Mouse (Mus musculus): ENCODE data around the gene Degs2.

Degs2 gene

GRCm38 (mm10) chr12:108657350-108657749 lies 44.8 kb downstream of the Degs2 start:
- no peak for DNase-seq (ENCODE audit: extremely low read depth, insufficient read length, low spot score)

- DNase-seq (ENCODE audit: extremely low read depth, insufficient read length, low spot score), result no peak
Measured at GRCm38 (mm10) chr12:108653358-108654335, 48.5 kb downstream of the Degs2 start.

GRCm38 (mm10) chr12:108651053-108651660 lies 51.0 kb downstream of the Degs2 start:
- no peak for DNase-seq (ENCODE audit: extremely low read depth, insufficient read length, low spot score)

DNA sequence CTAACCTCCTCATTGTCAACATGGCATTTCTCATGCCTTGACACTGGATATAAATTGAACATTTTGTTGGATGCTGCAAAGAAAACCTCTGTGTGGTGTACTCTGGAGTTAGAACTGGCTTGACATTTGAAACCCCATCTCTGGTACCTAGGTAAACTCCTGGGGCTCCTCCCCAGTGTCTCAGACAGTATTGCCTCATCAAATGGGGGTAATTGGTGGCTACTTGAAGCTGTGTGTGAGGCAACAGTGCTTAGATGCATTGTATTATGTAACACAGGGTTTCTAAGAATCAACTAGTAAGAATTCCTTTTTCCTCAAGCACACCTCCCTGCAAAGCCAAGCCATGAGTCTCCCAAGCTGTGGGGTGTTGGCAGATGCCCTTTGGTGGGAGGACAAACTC lies 54.3 kb downstream of the Degs2 start:
- DNase-seq (ENCODE audit: extremely low read depth, insufficient read length, low spot score), result no peak

- no peak for DNase-seq (ENCODE audit: extremely low read depth, insufficient read length, low spot score)
Measured at GRCm38 (mm10) chr12:108646234-108646633, 55.9 kb downstream of the Degs2 start.

DNA sequence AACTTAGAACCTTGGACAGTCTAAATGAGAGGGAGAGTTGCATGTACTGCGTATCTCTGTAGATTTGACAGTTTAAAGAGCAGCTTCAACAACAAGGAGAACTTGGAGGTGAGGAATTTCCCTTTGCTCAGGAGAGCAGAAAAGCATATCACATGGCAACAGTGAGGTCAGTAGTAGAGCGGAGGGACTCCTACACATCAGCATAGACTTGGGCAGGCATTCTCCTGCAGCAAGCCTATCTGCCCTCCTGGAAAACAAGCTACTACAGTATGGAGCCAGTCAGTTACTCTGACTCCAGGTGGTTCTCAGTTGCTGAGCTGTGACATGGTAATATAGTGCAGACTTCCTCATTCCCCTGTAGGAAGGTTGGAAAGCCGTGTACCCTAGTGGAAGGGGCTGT lies 60.1 kb downstream of the Degs2 start:
- no peak for DNase-seq (ENCODE audit: extremely low read depth, insufficient read length, low spot score)

- DNase-seq (ENCODE audit: extremely low read depth, insufficient read length, low spot score), result no peak
Measured at GRCm38 (mm10) chr12:108639126-108639525, 63.0 kb downstream of the Degs2 start.

- no peak for DNase-seq (ENCODE audit: extremely low read depth, insufficient read length, low spot score)
Measured at GRCm38 (mm10) chr12:108637440-108637839, 64.7 kb downstream of the Degs2 start.

DNA sequence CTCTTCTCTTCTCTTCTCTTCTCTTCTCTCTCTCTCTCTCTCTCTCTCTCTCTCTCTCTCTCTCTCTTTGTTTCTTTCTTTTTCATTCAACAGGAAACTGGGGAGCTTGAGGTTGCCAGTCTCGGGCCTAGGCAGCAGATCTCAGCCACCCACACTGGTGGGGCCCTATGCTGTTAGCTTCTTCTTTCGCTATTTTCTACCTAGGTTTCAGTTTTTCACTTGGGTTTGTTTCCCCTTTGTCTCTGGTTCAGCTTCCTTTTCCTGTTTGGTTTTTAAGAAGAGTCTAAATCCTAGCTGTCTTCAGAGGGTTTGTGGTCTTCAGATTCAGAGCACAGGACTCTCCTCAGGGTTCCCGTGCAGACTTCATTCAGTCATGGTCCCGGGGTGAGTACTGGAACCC lies 66.6 kb downstream of the Degs2 start:
- no peak for DNase-seq (ENCODE audit: extremely low read depth, insufficient read length, low spot score)

- DNase-seq (ENCODE audit: extremely low read depth, insufficient read length, low spot score), result no peak
Measured at GRCm38 (mm10) chr12:108634031-108634430, 68.1 kb downstream of the Degs2 start.

DNA sequence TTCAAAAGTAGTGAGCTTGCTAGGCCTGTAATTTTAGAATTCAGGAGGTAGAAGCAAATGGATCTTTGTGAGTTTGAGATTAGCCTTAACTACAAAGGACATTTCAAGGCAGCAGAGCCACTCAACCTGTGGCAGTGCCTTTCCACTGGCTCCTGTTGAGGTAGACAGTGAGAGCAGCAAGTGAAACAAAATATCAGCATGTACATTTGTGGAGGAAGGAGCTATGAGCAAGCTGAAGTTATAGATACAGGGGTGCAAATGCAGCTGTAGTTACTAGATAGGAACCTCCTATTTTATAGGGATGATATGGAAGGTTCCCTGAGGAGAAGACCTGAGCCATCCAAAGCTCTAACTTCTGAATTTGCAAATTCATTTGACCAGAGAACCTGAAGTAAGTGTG lies 69.6 kb downstream of the Degs2 start:
- DNase-seq (ENCODE audit: extremely low read depth, insufficient read length, low spot score), result no peak

DNA sequence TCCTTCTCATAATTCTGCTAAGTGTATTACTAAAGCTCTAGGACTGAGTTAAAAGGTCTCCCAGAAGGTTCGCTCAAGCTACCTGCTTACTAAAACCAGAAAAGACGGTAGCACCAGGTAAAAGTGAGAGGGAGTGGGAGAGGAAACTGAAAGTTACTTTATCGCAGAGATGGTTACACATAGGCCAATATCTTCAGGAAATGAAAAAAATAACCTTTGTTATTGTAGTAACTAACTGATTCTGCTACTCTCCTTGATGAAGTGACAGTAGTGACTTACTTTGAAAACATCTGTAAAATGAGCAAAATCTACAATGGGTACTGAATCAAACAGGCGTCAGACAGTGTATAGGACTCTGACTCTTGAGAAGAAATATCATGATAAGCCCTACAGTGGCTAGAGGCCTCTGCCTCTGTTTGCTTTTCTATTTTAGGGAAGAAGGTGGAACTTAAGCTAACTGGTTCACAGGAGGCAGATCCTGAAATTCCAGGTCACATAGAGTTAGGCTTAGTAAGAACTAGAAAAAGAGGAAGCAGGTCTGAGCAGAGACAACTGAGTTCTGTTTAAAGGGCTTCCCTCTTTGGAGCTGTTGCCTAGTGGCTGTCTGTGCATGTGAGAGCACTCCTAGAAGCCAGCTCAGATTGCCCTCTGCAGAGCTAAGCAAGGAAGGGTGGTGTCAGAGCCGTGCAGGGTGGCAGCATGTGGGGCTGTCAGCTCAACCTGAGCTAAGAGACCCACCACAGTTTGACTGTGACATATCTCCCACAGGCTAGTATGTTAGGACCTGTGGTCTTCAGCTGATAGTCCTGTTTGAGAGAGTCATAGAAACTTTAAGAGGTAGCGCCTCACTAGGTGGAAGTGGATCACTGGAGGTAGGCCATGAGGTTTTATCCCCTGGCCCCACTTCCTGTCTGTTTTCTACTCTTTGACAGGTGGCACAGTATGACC lies 71.1 kb downstream of the Degs2 start:
- no peak for DNase-seq (ENCODE audit: extremely low read depth, insufficient read length, low spot score)

- no peak for DNase-seq (ENCODE audit: extremely low read depth, insufficient read length, low spot score)
Measured at GRCm38 (mm10) chr12:108629556-108629955, 72.6 kb downstream of the Degs2 start.

Measured in 3134 (cell line).